Mouse (Mus musculus) CH12.LX (cell line): Measurements from ENCODE around the gene Chrna1.

Source experiments
- CTCF ChIP-seq, 2 experiments: IDR thresholded peaks in 1 of 2; conservative IDR thresholded peaks in 1 of 2; 2 replicates each; pipeline ENCODE4 v1.5.1; 2011 to 2012; ENCODE audit warnings: low read depth in 2 of 2, low read length in 2 of 2, improper control_type of control experiment in 1 of 2, inconsistent platforms in 1 of 2, mild to moderate bottlenecking in 1 of 2, moderate library complexity in 1 of 2
- HCFC1 ChIP-seq: IDR thresholded peaks from 2 replicates; pipeline ENCODE4 v1.6.1; 2012; ENCODE audit warnings: low read depth, mild to moderate bottlenecking, inconsistent platforms, low read length, improper control_type of control experiment
- JUND ChIP-seq: conservative IDR thresholded peaks from 2 replicates; pipeline ENCODE4 v1.6.1; 2011; ENCODE audit warnings: low read depth, low read length, improper control_type of control experiment
- MAFK ChIP-seq: IDR thresholded peaks from 2 replicates; pipeline ENCODE4 v1.6.1; 2011; ENCODE audit warnings: low read length, improper control_type of control experiment; ENCODE audit not compliant: insufficient replicate concordance
- MEF2A ChIP-seq: IDR thresholded peaks from 2 replicates; pipeline ENCODE4 v1.6.1; 2014; ENCODE audit warnings: low read depth, mild to moderate bottlenecking, inconsistent platforms, low read length, improper control_type of control experiment, borderline replicate concordance
- PAX5 ChIP-seq: IDR thresholded peaks from 2 replicates; pipeline ENCODE4 v1.6.1; 2012; ENCODE audit warnings: low read length, inconsistent platforms, mixed read lengths
- POLR2A ChIP-seq: IDR thresholded peaks from 2 replicates; pipeline ENCODE4 v1.6.1; 2011; ENCODE audit warnings: low read depth, mild to moderate bottlenecking, improper control_type of control experiment, low read length
- POLR2AphosphoS2 ChIP-seq: IDR thresholded peaks from 2 replicates; pipeline ENCODE4 v1.6.1; 2011; ENCODE audit warnings: low read depth, low read length, improper control_type of control experiment
- SMC3 ChIP-seq: IDR thresholded peaks from 2 replicates; pipeline ENCODE4 v1.6.1; 2011; ENCODE audit warnings: low read depth, low read length, improper control_type of control experiment
- TCF12 ChIP-seq: IDR thresholded peaks from 2 replicates; pipeline ENCODE4 v1.6.1; 2014; ENCODE audit warnings: low read depth, mild to moderate bottlenecking, inconsistent platforms, low read length, improper control_type of control experiment
- UBTF ChIP-seq: IDR thresholded peaks from 2 replicates; pipeline ENCODE4 v1.6.1; 2012; ENCODE audit warnings: low read depth, mild to moderate bottlenecking, inconsistent platforms, low read length, improper control_type of control experiment, moderate library complexity
- USF1 ChIP-seq: IDR thresholded peaks from 2 replicates; pipeline ENCODE4 v1.6.1; 2014; ENCODE audit warnings: low read depth, mild to moderate bottlenecking, inconsistent platforms, low read length, improper control_type of control experiment
- USF2 ChIP-seq: conservative IDR thresholded peaks from 2 replicates; pipeline ENCODE4 v1.6.1; 2011; ENCODE audit warnings: low read depth, low read length, improper control_type of control experiment
- ZNF384 ChIP-seq: IDR thresholded peaks from 2 replicates; pipeline ENCODE4 v1.6.1; 2012; ENCODE audit warnings: low read depth, low read length, improper control_type of control experiment, inconsistent platforms

DNA sequence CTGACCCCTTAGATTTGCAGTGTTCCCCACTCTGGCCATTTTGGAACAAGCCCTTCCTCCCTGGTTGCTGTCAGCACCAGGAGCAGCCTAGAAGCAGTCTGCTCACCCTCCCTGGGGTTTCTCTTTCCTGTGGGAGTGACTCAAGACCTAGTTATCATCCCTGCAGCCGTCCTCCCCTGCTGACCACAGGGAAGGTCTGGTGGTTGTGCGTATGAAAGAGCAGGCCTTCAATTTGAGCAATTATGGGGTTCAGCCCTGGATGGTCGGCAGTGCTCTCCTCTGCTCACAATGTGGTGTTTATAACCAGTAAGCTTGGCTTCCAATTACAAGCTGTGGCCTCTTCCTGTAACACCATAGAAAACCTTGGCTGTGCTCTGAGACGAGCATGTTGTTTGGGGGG, 27.5 kb upstream of the Chrna1 start:
- TF ChIP-seq CTCF (conservative IDR thresholded peaks at IDR 0.05 in 1 of 2, IDR thresholded peaks at IDR 0.05 in 1 of 2; ENCODE audit: low read depth in 2 of 2, low read length in 2 of 2) (no peak), PAX5 (no peak), MAFK (no peak), ZNF384 (no peak), USF1 (no peak), MEF2A (no peak), TCF12 (no peak), POLR2A (no peak), HCFC1 (no peak), JUND (no peak), POLR2AphosphoS2 (no peak), UBTF (no peak), USF2 (no peak), SMC3 (no peak)
